Mouse (Mus musculus) lung, postnatal 0 days (tissue): ENCODE results near the gene Prkg2. TPM values are rescaled to one million over a fixed set of nuclear protein-coding genes. Genes with fewer than 3 reads are reported as not detected.

ENCODE experiments used
- ATAC-seq: fragments of 200-750 bp; cut with Nextera tagmentation; 2 replicates; pipeline ENCODE4 v1.8.0; 2017; ENCODE audit warnings: moderate library complexity
- DNase-seq: peaks from one replicate; pipeline ENCODE4 v3.0.0-alpha.2; 2016; ENCODE audit warnings: low spot score
- H3K27ac ChIP-seq: fragments of 300-500 bp; sonication (generic); 2 replicates; pipeline ENCODE4 v1.5.1; 2014; ENCODE audit warnings: antibody characterized with exemption, mild to moderate bottlenecking, low read length, mixed read lengths
- H3K27me3 ChIP-seq: fragments of 300-500 bp; sonication (generic); replicated peaks from 2 replicates; pipeline ENCODE4 v1.6.1; 2014; ENCODE audit warnings: low read length, mixed read lengths; ENCODE audit not compliant: insufficient read depth
- H3K36me3 ChIP-seq: fragments of 300-500 bp; sonication (generic); 2 replicates; pipeline ENCODE4 v1.6.1; 2014; ENCODE audit warnings: low read length, mixed read lengths; ENCODE audit not compliant: insufficient read depth
- H3K4me1 ChIP-seq: fragments of 300-500 bp; sonication (generic); 2 replicates; pipeline ENCODE4 v1.6.1; 2014; ENCODE audit warnings: antibody characterized with exemption, low read depth, low read length, mixed read lengths; ENCODE audit not compliant: insufficient read depth
- H3K4me2 ChIP-seq: fragments of 300-500 bp; sonication (generic); replicated peaks from 2 replicates; pipeline ENCODE4 v1.6.1; 2014; ENCODE audit warnings: low read depth, mild to moderate bottlenecking, low read length, moderate library complexity, mixed read lengths
- H3K4me3 ChIP-seq: fragments of 300-500 bp; sonication (generic); 2 replicates; pipeline ENCODE4 v1.5.1; 2014; ENCODE audit warnings: low read depth, low read length
- H3K9ac ChIP-seq: fragments of 300-500 bp; sonication (generic); replicated peaks from 2 replicates; pipeline ENCODE4 v1.6.1; 2014; ENCODE audit warnings: low read depth, mild to moderate bottlenecking
- H3K9me3 ChIP-seq: fragments of 300-500 bp; sonication (generic); 2 replicates; pipeline ENCODE4 v1.6.1; 2016; ENCODE audit warnings: low read length, mixed read lengths
- CTCF ChIP-seq: IDR thresholded peaks from 2 replicates; pipeline ENCODE4 v1.5.1; 2016; ENCODE audit warnings: antibody characterized with exemption, mild to moderate bottlenecking
- EP300 ChIP-seq: IDR thresholded peaks from 2 replicates; pipeline ENCODE4 v1.6.1; 2016; ENCODE audit warnings: antibody characterized with exemption, mild to moderate bottlenecking, control low read depth
- WGBS: fragments of 180-500 bp; shearing (Covaris S2); extraction: QIAGEN DNeasy Blood & Tissue Kit; methylation state at CpG from one replicate; pipeline ENCODE4 v1.1.7; 2014; 5-methylcytosine and 5-hydroxymethylcytosine counted together
- polyA plus RNA-seq: library from polyadenylated mRNA; unstranded; fragments of >200 nt; fragmentation: Nextera tagmentation; extraction: Ambion mirVana; gene quantifications from 2 replicates; pipeline ENCODE4 v1.2.1, GENCODE M21; 2015

Gene Prkg2
- polyA plus RNA-seq, 1 experiment from 2014 or later: 9.2 TPM

- DNase-seq (peak; percentile 14), ATAC-seq (no peak)
- Histone ChIP-seq H3K27me3 (peaks cover 15% of the 10 kb centered on the region; the same call in 1 of the 2 replicates), H3K9ac (no peak overlapping the region), H3K36me3 (no peaks in the 10 kb centered on the region), H3K9me3 (no peaks in the 10 kb centered on the region), H3K4me3 (peak overlapping the region; percentile 52), H3K4me1 (no peaks in the 10 kb centered on the region), H3K4me2 (peak overlapping the region; percentile 83), H3K27ac (no peak overlapping the region)
- TF ChIP-seq EP300: no peak
- no peak for TF ChIP-seq CTCF
- WGBS: 13% methylated on average over 8 of the region's 9 CpGs
Measured at GRCm38 (mm10) chr5:99037442-99037811, 276 bp upstream of the Prkg2 start.

GRCm38 (mm10) chr5:99035961-99036360, 1.2 kb downstream of the Prkg2 start:
- Histone ChIP-seq H3K4me3 (peak overlapping the region; percentile 52), H3K4me1 (no peaks in the 10 kb centered on the region), H3K9ac (no peak overlapping the region), H3K27me3 (peaks cover 15% of the 10 kb centered on the region; the same call in 1 of the 2 replicates), H3K36me3 (no peaks in the 10 kb centered on the region), H3K4me2 (peak overlapping the region; percentile 83), H3K27ac (no peak overlapping the region), H3K9me3 (no peaks in the 10 kb centered on the region)
- DNase-seq: no peak
- ATAC-seq: no peak
- TF ChIP-seq CTCF: no peak
- TF ChIP-seq EP300: no peak
- WGBS: 59% methylated on average over 9 of the region's 9 CpGs

- ATAC-seq: no peak
- no peak overlapping the region for H3K9ac ChIP-seq
- no peak overlapping the region for H3K27ac ChIP-seq
- H3K4me3 ChIP-seq: no peak overlapping the region
- H3K36me3 ChIP-seq: no peaks in the 10 kb centered on the region
- H3K9me3 ChIP-seq: no peaks in the 10 kb centered on the region
- no peaks in the 10 kb centered on the region for H3K4me1 ChIP-seq
- WGBS: 68% methylated on average over 6 of the region's 6 CpGs
- no peak for DNase-seq
- no peak for TF ChIP-seq EP300
- TF ChIP-seq CTCF: no peak
- H3K27me3 ChIP-seq: 0 out of 2 replicates have a peak, but pooled peaks cover 5% of the 10 kb centered on the region
- no peak overlapping the region for H3K4me2 ChIP-seq
Measured at GRCm38 (mm10) chr5:99031551-99032149, 5.5 kb downstream of the Prkg2 start.

GRCm38 (mm10) chr5:99026343-99026742, 10.8 kb downstream of the Prkg2 start:
- Histone ChIP-seq H3K9ac (no peak overlapping the region), H3K4me2 (no peak overlapping the region), H3K9me3 (no peaks in the 10 kb centered on the region), H3K4me1 (no peaks in the 10 kb centered on the region), H3K27ac (no peak overlapping the region), H3K4me3 (no peak overlapping the region), H3K36me3 (no peaks in the 10 kb centered on the region), H3K27me3 (no peaks in the 10 kb centered on the region)
- ATAC-seq: no peak
- no peak for DNase-seq
- no peak; the same call in 1 of the 2 replicates for TF ChIP-seq CTCF
- WGBS: 70% methylated on average over 3 of the region's 3 CpGs

GRCm38 (mm10) chr5:99019709-99020108, 17.4 kb downstream of the Prkg2 start:
- Histone ChIP-seq H3K27me3 (no peaks in the 10 kb centered on the region), H3K4me2 (no peak overlapping the region), H3K9ac (no peak overlapping the region), H3K27ac (no peak overlapping the region), H3K36me3 (no peaks in the 10 kb centered on the region), H3K9me3 (no peaks in the 10 kb centered on the region), H3K4me1 (no peaks in the 10 kb centered on the region), H3K4me3 (no peak overlapping the region)
- WGBS: 84% methylated on average over 6 of the region's 6 CpGs
- DNase-seq (no peak), ATAC-seq (no peak)
- TF ChIP-seq EP300 (no peak), CTCF (no peak)

- TF ChIP-seq CTCF: no peak
- TF ChIP-seq EP300: no peak
- DNase-seq (no peak), ATAC-seq (no peak)
- Histone ChIP-seq H3K36me3 (no peaks in the 10 kb centered on the region), H3K27me3 (no peaks in the 10 kb centered on the region), H3K4me2 (no peak overlapping the region), H3K4me3 (no peak overlapping the region), H3K27ac (no peak overlapping the region), H3K9ac (no peak overlapping the region), H3K9me3 (no peaks in the 10 kb centered on the region), H3K4me1 (no peaks in the 10 kb centered on the region)
- 64% methylated on average over 3 of the region's 3 CpGs for WGBS
Measured at GRCm38 (mm10) chr5:99015140-99015539, 22.0 kb downstream of the Prkg2 start.
